Comparison of ENCODE assay signal across 28 mouse cellular contexts in the genomic region with DNA sequence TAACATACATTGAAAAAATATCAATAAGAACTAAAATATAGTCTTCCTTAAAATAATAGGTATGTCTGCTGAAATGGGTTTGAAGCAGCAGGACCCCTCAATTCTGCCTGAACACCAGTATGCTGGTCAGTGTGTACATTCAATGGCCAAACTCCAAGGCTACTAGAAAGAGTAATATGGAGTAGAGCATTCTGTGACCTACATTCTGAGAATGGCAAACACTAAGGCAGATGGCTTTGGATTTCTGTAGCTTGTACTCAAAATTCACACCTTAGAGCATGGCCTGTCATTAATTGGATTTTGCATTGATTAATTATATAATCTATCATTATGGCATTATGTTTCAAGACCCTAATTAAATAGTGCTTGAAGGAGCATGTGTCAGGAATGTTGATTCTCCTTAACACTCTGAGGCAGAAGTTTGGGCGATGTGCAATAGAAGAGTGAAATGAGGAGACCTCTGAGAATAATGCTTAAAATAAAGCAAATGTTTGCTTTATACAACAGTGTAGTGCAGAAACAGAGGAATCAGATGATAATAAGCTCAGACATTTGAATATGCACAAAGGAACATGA.
A peak's percentile ranks its signal among the peaks of the same experiment; 100 is the strongest.
DNase-seq lines count a peak whose midpoint lies in the region; ATAC-seq and TF ChIP-seq lines count a peak whose summit lies in the region.
"Had no signal": no experiment of that assay in that cellular context is flagged by ENCODE, and none has a peak within 500 bp of the region (broad histone marks: within the 10 kb centered on the region; RNA-seq: fewer than 3 reads in every experiment).

No protein-coding gene starts in this region.

- H3K4me2 ChIP-seq in hindbrain, embryonic 11.5 days (replicated peaks; ENCODE audit: low read depth, low read length), result no peak overlapping the region
- no peak overlapping the region for H3K4me2 ChIP-seq in hindbrain, embryonic 13.5 days
- H3K4me2 ChIP-seq: embryonic facial prominence, embryonic 15.5 days; heart, embryonic 11.5 days; hindbrain, embryonic 14.5 days; lung, embryonic 14.5 days; neural tube, embryonic 12.5 days had no signal

- DNase-seq in hindbrain, embryonic 11.5 days (ENCODE audit: low spot score), result no peak
- DNase-seq in Muller cell, postnatal 12 days (ENCODE audit: inconsistent ontology term), result peak; percentile 12
- peak; percentile 58 for DNase-seq in brain, embryonic 14.5 days (ENCODE audit: low read depth)
- peak; percentile 8 for DNase-seq in retina, embryonic 14.5 days (ENCODE audit: low spot score)
- no peak for DNase-seq in T-cell, adult 2 months (ENCODE audit: low spot score)
- no peak for DNase-seq in left cerebral cortex, adult 2 months (ENCODE audit: extremely low spot score in 1 of 2, low spot score in 2 of 2)
- DNase-seq: adrenal gland, adult 2 months; cerebellum, adult 11 months; cerebellum, adult 9-11 months; gastrocnemius, postnatal 36 days; heart, adult 18-20 months; heart, postnatal 36 days; kidney, postnatal 10 days; layer of hippocampus, adult 9-11 months; lung, embryonic 14.5 days; lung, postnatal 14 days; midbrain, embryonic 14.5 days; thymus, adult 2 months; thymus, postnatal 4 days had no signal

- H3K9ac ChIP-seq in hindbrain, embryonic 11.5 days (ENCODE audit: low read depth, low read length), result no peak overlapping the region
- H3K9ac ChIP-seq in hindbrain, embryonic 13.5 days, result no peak overlapping the region
- H3K9ac ChIP-seq: embryonic facial prominence, embryonic 15.5 days; hindbrain, embryonic 14.5 days; lung, embryonic 14.5 days; neural tube, embryonic 12.5 days had no signal

- H3K4me3 ChIP-seq in hindbrain, embryonic 11.5 days (ENCODE audit: low read depth, low read length), result no peak overlapping the region
- H3K4me3 ChIP-seq in hindbrain, embryonic 13.5 days, result no peak overlapping the region
- no peak overlapping the region for H3K4me3 ChIP-seq in left cerebral cortex, adult 2 months
- H3K4me3 ChIP-seq: embryonic facial prominence, embryonic 10.5 days; embryonic facial prominence, embryonic 15.5 days; neural tube, embryonic 12.5 days had no signal

- 0 out of 2 replicates have a peak, but pooled peaks have one; percentile 38 for ATAC-seq in hindbrain, embryonic 11.5 days (ENCODE audit: low FRiP score)
- ATAC-seq in hindbrain, embryonic 13.5 days (ENCODE audit: low FRiP score), result no peak
- ATAC-seq: activated CD4-positive, CD25-positive, alpha-beta regulatory T cell, adult 4 months; CD4-positive, CD25-positive, alpha-beta regulatory T cell, adult 4 months; intestine, postnatal 0 days had no signal

- no peak for TF ChIP-seq CTCF in brain, embryonic 14.5 days (IDR thresholded peaks at IDR 0.05; ENCODE audit: borderline replicate concordance, extremely low read depth, insufficient read depth, insufficient read length)
- no peak for TF ChIP-seq CTCF in left cerebral cortex, adult 2 months (IDR thresholded peaks at IDR 0.05)

- no peaks in the 10 kb centered on the region for H3K36me3 ChIP-seq in hindbrain, embryonic 11.5 days (ENCODE audit: control insufficient read depth, insufficient read depth, low read length)
- H3K36me3 ChIP-seq in hindbrain, embryonic 13.5 days, result no peaks in the 10 kb centered on the region
- H3K36me3 ChIP-seq: embryonic facial prominence, embryonic 10.5 days; embryonic facial prominence, embryonic 15.5 days; neural tube, embryonic 12.5 days had no signal

- no peak for TF ChIP-seq POLR2A in brain, embryonic 14.5 days (IDR thresholded peaks at IDR 0.05; ENCODE audit: borderline replicate concordance, extremely low read depth, insufficient read depth, insufficient read length, poor library complexity, severe bottlenecking)

- 86% methylated on average over 1 of the region's 1 CpGs for WGBS in hindbrain, embryonic 11.5 days
- 65% methylated on average over 1 of the region's 1 CpGs for WGBS in hindbrain, embryonic 13.5 days

- intact Hi-C loops in left cerebral cortex, adult 2 months (cut with DNase I), result no loop called here

- H3K27me3 ChIP-seq in hindbrain, embryonic 11.5 days (ENCODE audit: control insufficient read depth, insufficient read depth, low read length), result no peaks in the 10 kb centered on the region
- no peaks in the 10 kb centered on the region for H3K27me3 ChIP-seq in hindbrain, embryonic 13.5 days
- H3K27me3 ChIP-seq: embryonic facial prominence, embryonic 15.5 days; neural tube, embryonic 12.5 days had no signal

- no peaks in the 10 kb centered on the region for H3K9me3 ChIP-seq in hindbrain, embryonic 11.5 days (ENCODE audit: control insufficient read depth, low read length)
- H3K9me3 ChIP-seq in hindbrain, embryonic 13.5 days, result no peaks in the 10 kb centered on the region
- H3K9me3 ChIP-seq: embryonic facial prominence, embryonic 10.5 days; embryonic facial prominence, embryonic 15.5 days; neural tube, embryonic 12.5 days had no signal

- H3K4me1 ChIP-seq in hindbrain, embryonic 11.5 days (replicated peaks; ENCODE audit: control insufficient read depth, insufficient read depth, low read length), result no peaks in the 10 kb centered on the region
- no peaks in the 10 kb centered on the region for H3K4me1 ChIP-seq in hindbrain, embryonic 13.5 days (replicated peaks)
- H3K4me1 ChIP-seq: embryonic facial prominence, embryonic 10.5 days; embryonic facial prominence, embryonic 15.5 days; neural tube, embryonic 12.5 days had no signal

- H3K27ac ChIP-seq in hindbrain, embryonic 11.5 days (ENCODE audit: low read depth, low read length), result no peak overlapping the region
- no peak overlapping the region for H3K27ac ChIP-seq in hindbrain, embryonic 13.5 days
- H3K27ac ChIP-seq in left cerebral cortex, adult 2 months, result no peak overlapping the region
- H3K27ac ChIP-seq: embryonic facial prominence, embryonic 10.5 days; embryonic facial prominence, embryonic 15.5 days; hindbrain, embryonic 14.5 days; neural tube, embryonic 12.5 days had no signal

Comparison
In these comparisons a context has a peak if more than half of its experiments do, and no peak if none do; other contexts are left out.
1. DNase-seq: peak in Muller cell, postnatal 12 days (single experiment), brain, embryonic 14.5 days (single experiment) and retina, embryonic 14.5 days (single experiment); none in hindbrain, embryonic 11.5 days (single experiment), T-cell, adult 2 months (single experiment) and left cerebral cortex, adult 2 months (0 of 2).